Mouse (Mus musculus) G1E (cell line): ENCODE data around the gene Ttc8. TPM values are rescaled to one million over a fixed set of nuclear protein-coding genes. Genes with fewer than 3 reads are reported as not detected.
"Not testable (repeated sequence)": the region's sequence is repeated elsewhere in the genome, so short reads cannot be mapped to it uniquely, and the experiment has no call there.

Source experiments
- ATAC-seq: 2 replicates; pipeline ENCODE4 v1.8.0; 2016; ENCODE audit warnings: mild to moderate bottlenecking; ENCODE audit not compliant: insufficient number of reproducible peaks, poor library complexity, low FRiP score, severe bottlenecking; ENCODE audit errors: extremely low read depth
- DNase-seq: peaks from one replicate; pipeline ENCODE4 v3.0.0; 2012; ENCODE audit warnings: low spot score
- H3K27me3 ChIP-seq: 2 replicates; pipeline ENCODE4 v1.6.1; 2012; ENCODE audit warnings: mild to moderate bottlenecking, low read length, inconsistent platforms; ENCODE audit not compliant: insufficient read depth
- H3K36me3 ChIP-seq: replicated peaks from 2 replicates; pipeline ENCODE3; 2012; ENCODE audit warnings: mild to moderate bottlenecking, inconsistent platforms
- H3K4me1 ChIP-seq: 2 replicates; pipeline ENCODE4 v1.6.1; 2012; ENCODE audit warnings: low read depth, low read length, inconsistent platforms, mixed read lengths; ENCODE audit not compliant: insufficient read depth
- H3K4me3 ChIP-seq: 2 replicates; pipeline ENCODE4 v1.5.1; 2012; ENCODE audit warnings: low read depth, mild to moderate bottlenecking, inconsistent platforms, low read length, moderate library complexity, mixed read lengths
- H3K9me3 ChIP-seq: replicated peaks from 2 replicates; pipeline ENCODE4 v1.6.1; 2012; ENCODE audit warnings: inconsistent platforms
- CTCF ChIP-seq: IDR thresholded peaks from 2 replicates; pipeline ENCODE4 v1.5.1; 2012; ENCODE audit warnings: low read depth, low read length, inconsistent platforms, mixed read lengths
- GATA1 ChIP-seq: IDR thresholded peaks from 2 replicates; pipeline ENCODE4 v1.6.1; 2012; ENCODE audit warnings: borderline replicate concordance, low read length, inconsistent platforms, mixed read lengths
- GATA2 ChIP-seq: IDR thresholded peaks from 2 replicates; pipeline ENCODE4 v1.6.1; 2012; ENCODE audit warnings: low read depth, low read length, inconsistent platforms, borderline replicate concordance
- POLR2AphosphoS5 ChIP-seq: IDR thresholded peaks from 2 replicates; pipeline ENCODE4 v1.6.1; 2012; ENCODE audit warnings: low read depth, low read length, inconsistent platforms; ENCODE audit not compliant: insufficient replicate concordance
- TAL1 ChIP-seq: conservative IDR thresholded peaks from 2 replicates; pipeline ENCODE4 v1.6.1; 2012; ENCODE audit warnings: low read depth, low read length, inconsistent platforms, mixed read lengths
- polyA plus RNA-seq: library from polyadenylated mRNA; stranded (reverse); fragments of >175 nt; gene quantifications from 2 replicates; pipeline ENCODE4 v1.2.3, GENCODE M21; 2012
- total RNA-seq, 2 experiments: library from RNA; stranded (forward) in 1 of 2; stranded (reverse) in 1 of 2; fragments of 200-1000 nt in 1 of 2; fragments of >200 nt in 1 of 2; fragmentation: Nextera tagmentation in 1 of 2; gene quantifications; 2 replicates each; pipeline ENCODE4 v1.2.3; 2014 to 2017

The Ttc8 gene
- total and polyA plus RNA-seq, 3 experiments = 0.14 to 1.1 TPM; not detected in 1

DNA sequence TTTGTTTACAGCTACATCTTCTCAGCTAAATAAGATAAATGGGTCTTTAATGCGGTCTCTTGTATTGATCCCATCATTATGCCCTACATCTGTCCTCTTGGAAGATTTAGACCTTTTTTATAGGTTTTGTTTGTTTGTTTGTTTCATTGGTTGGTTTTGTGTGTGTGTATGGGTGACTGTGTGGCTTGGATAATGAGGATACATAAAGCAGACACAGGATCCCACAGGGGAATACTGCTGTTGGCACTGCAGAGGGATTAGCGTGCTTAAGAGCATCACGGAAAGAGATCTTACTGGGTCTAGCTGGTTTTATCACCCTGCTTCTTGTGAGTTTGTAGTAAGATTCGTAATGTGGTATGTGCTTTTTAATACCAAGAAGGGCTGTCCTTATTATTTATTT lies 10.8 kb downstream of the Ttc8 start:
- no peak for ATAC-seq
- no peak for TF ChIP-seq GATA1
- no peak for TF ChIP-seq TAL1
- no peak for TF ChIP-seq CTCF
- TF ChIP-seq POLR2AphosphoS5 = no peak
- TF ChIP-seq GATA2 = no peak
- H3K4me3 ChIP-seq = no peak overlapping the region
- no peaks in the 10 kb centered on the region for H3K36me3 ChIP-seq
- no peak for DNase-seq
- no peaks in the 10 kb centered on the region for H3K9me3 ChIP-seq
- H3K27me3 ChIP-seq = peaks cover 2% of the 10 kb centered on the region; the same call in 1 of the 2 replicates
- H3K4me1 ChIP-seq = no peaks in the 10 kb centered on the region

DNA sequence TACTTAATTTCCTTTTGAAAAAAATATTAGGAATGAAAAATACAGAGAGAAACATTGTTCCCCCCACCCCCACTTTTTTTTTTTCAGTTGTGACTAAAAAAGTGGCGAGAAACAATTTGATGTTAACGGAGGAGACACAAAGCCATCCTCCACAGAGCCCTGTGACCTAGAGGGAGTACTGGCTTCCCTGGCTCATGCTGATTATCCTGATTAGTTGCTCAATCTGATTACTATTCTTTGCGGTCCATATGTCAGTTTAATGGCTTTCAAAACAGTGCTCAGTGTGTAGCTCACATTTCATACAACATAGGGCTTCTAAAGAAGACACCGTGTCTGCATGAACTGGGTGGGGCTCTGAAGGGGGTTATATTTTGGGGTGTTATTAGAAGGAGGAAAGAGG lies 12.1 kb downstream of the Ttc8 start:
- Histone ChIP-seq H3K4me3 (no peak overlapping the region), H3K9me3 (no peaks in the 10 kb centered on the region), H3K27me3 (peaks cover 2% of the 10 kb centered on the region; the same call in 1 of the 2 replicates), H3K36me3 (no peaks in the 10 kb centered on the region), H3K4me1 (no peaks in the 10 kb centered on the region)
- DNase-seq (no peak), ATAC-seq (no peak)
- TF ChIP-seq GATA2 = no peak
- TF ChIP-seq GATA1 = no peak
- no peak for TF ChIP-seq POLR2AphosphoS5
- no peak for TF ChIP-seq TAL1
- TF ChIP-seq CTCF = no peak

DNA sequence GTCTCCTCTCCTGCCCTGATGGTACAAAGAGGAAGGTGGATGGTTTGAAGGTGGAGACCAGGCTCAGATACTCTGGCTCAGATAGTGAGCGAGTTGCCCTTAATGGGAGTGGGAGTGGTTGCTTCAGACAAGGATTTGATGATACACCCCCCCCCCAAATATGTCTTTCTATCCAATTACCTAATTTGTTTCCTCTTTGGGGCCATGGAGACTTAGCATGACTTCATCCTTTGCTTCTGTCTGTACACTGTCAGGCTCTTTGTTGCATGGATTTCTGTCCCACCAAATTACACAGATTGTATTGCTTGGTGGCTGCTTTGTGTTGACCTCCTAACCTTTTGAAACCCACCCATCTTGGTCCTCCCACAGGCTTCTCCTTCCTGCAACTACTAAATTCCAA lies 12.5 kb downstream of the Ttc8 start:
- H3K27me3 ChIP-seq = peaks cover 2% of the 10 kb centered on the region; the same call in 1 of the 2 replicates
- no peaks in the 10 kb centered on the region for H3K9me3 ChIP-seq
- no peak for TF ChIP-seq GATA2
- no peak for TF ChIP-seq POLR2AphosphoS5
- no peak for TF ChIP-seq GATA1
- no peak for TF ChIP-seq CTCF
- no peak for TF ChIP-seq TAL1
- ATAC-seq (no peak), DNase-seq (no peak)
- no peak overlapping the region for H3K4me3 ChIP-seq
- H3K4me1 ChIP-seq = no peaks in the 10 kb centered on the region
- no peaks in the 10 kb centered on the region for H3K36me3 ChIP-seq

DNA sequence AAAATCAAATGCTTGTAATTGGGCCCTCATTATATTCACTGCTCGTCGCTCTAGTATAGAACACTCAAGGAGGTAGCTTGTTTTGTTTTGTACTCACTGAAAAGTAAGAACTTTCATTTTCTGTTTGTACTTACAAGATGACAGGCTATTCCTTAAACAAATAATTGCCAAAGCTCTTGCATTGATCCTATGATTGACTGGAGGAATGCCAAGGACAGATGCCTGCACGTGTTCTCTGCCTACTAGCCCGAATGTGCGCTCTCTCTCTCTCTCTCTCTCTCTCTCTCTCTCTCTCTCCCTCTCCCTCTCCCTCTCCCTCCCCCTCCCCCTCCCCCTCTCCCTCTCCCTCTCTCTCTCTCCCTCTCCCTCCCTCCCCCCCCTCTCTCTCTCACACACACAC lies 30.9 kb downstream of the Ttc8 start:
- H3K36me3 ChIP-seq, H3K4me1 ChIP-seq, H3K4me3 ChIP-seq, DNase-seq, H3K9me3 ChIP-seq, ATAC-seq, H3K27me3 ChIP-seq: not testable (repeated sequence)

GRCm38 (mm10) chr12:98956951-98957350 lies 36.6 kb downstream of the Ttc8 start:
- no peak for ATAC-seq
- H3K4me1 ChIP-seq = peaks cover 2% of the 10 kb centered on the region; the same call in 1 of the 2 replicates
- TF ChIP-seq GATA2 (no peak), POLR2AphosphoS5 (no peak), GATA1 (no peak)

DNA sequence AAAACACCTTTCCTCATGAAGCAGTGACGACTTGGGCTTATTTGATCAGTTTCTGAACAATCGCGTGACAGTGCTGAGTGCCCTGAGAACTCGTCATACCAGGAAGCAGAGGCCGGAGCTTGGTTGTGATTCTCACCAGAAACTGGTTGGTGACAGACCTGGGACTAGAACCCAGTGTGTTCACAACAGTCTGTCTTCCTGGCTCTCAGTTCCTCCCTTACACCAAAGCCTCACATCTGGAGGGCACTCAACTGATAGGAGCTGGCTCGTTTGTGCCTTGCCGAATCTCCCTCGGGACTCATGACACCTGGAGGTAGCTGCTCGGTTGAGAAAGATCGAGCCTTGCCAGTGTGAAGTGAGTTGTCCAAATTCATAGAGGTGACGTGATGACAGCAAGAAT lies 37.1 kb downstream of the Ttc8 start:
- peaks cover 6% of the 10 kb centered on the region; the same call in 1 of the 2 replicates for H3K27me3 ChIP-seq

More at GRCm38 (mm10) chr12:98956951-98957350, 36.6 kb downstream of the Ttc8 start:
- Histone ChIP-seq H3K4me3 (no peak overlapping the region), H3K9me3 (0 out of 2 replicates have a peak, but pooled peaks cover 3% of the 10 kb centered on the region), H3K27me3 (peaks cover 6% of the 10 kb centered on the region; the same call in 1 of the 2 replicates), H3K36me3 (no peaks in the 10 kb centered on the region)
- no peak for DNase-seq

GRCm38 (mm10) chr12:98961008-98961407 lies 40.6 kb downstream of the Ttc8 start:
- ATAC-seq = no peak
- DNase-seq = no peak
- Histone ChIP-seq H3K36me3 (no peaks in the 10 kb centered on the region), H3K9me3 (no peaks in the 10 kb centered on the region), H3K4me3 (no peak overlapping the region), H3K27me3 (peaks cover 10% of the 10 kb centered on the region; the same call in 1 of the 2 replicates), H3K4me1 (peaks cover 2% of the 10 kb centered on the region; the same call in 1 of the 2 replicates)
- TF ChIP-seq POLR2AphosphoS5 = no peak
- TF ChIP-seq GATA1 = no peak
- TF ChIP-seq GATA2 = no peak
- no peak for TF ChIP-seq TAL1
- no peak for TF ChIP-seq CTCF

More for the DNA sequence above, 37.1 kb downstream of the Ttc8 start:
- 0 out of 2 replicates have a peak, but pooled peaks cover 3% of the 10 kb centered on the region for H3K9me3 ChIP-seq
- no peak overlapping the region for H3K4me3 ChIP-seq
- no peaks in the 10 kb centered on the region for H3K36me3 ChIP-seq
- ATAC-seq = no peak
- no peak for TF ChIP-seq CTCF
- TF ChIP-seq GATA1 = no peak
- TF ChIP-seq GATA2 = no peak
- no peak for TF ChIP-seq TAL1
- TF ChIP-seq POLR2AphosphoS5 = no peak
- DNase-seq = no peak
- H3K4me1 ChIP-seq = peaks cover 2% of the 10 kb centered on the region; the same call in 1 of the 2 replicates
